Mouse (Mus musculus) heart, adult 18-20 months (tissue): ENCODE data around the gene Cnp. TPM values are rescaled to one million over a fixed set of nuclear protein-coding genes. Genes with fewer than 3 reads are reported as not detected.

Source experiments
- DNase-seq, 2 experiments: peaks; one replicate each; pipeline ENCODE4 v3.0.0; 2021 to 2022; ENCODE audit warnings: mixed read lengths in 1 of 2
- total RNA-seq, 2 experiments: library from RNA; stranded (reverse); gene quantifications; 2 replicates each; pipeline ENCODE4 v1.2.3; 2021

Gene Cnp
- total RNA-seq, 2 experiments from 2014 or later = 6.1 to 7.7 TPM

- no peak for DNase-seq
Measured at GRCm38 (mm10) chr11:100619982-100620381, 45.3 kb downstream of the Cnp start, which contains the start of gene Dnajc7. TSS of gene Dnajc7 (minus strand) at chr11:100620168.

- DNase-seq = peak; percentile 97
Measured at GRCm38 (mm10) chr11:100622714-100623113, 48.0 kb downstream of the Cnp start.

DNA sequence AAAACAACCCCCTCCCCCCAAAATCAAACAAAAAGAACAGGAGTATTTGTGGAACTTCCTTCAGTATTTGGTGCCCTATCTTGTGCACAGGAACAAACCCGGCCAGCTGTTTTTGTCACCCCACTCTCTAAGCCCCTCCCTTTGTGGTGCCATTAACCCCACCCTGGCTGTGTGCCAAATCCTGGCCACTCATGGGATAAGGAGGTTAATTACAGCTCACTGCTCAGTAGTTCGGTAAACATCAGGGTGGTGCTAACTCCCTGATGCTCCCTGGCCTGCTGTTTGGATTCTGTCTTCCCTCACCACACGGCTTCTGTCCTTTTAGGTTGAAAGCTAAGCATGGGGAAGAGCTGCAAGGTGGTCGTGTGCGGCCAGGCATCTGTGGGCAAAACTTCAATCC, 49.2 kb downstream of the Cnp start:
- peak in 1 of 2 experiments; percentile 42 for DNase-seq

DNA sequence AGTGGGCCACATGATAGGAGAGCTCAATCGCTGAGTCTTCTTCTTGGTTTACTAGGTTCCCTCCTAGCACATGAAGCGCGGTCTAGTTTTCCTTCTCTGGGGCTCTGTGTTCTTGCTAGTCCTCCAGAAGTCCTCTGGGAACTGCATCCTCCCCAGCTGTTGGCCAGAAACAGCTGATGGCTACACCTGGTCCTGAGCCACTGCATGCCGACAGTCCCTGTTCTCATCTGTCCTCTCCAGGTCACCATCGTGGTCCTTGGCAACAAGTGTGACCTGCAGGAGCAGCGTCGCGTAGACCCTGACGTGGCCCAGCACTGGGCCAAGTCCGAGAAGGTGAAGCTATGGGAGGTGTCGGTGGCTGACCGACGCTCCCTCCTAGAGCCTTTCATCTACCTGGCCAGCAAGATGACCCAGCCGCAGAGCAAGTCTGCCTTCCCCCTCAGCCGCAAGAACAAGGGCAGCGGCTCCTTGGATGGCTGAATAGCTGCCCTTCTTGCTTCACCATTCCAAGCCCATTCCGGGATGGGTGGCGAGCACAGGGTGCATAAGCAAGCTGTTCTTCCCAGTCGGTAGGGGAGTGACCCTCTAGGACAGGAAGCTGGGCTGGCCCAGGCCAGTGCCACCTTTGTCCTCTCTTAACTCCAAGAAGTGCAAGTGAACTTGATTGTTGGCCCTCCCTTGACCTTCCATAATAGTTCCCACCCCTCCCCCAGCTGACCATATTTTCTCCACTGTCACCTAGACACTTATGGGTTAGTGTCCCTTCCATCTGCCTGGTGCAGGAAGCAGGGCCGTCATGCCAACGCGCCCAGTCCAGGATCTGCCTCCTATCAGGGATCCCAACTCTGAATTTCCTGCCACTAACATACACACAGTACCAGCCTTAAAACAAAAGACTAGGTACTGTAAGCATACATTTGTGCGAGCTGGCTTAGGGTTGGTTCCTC, 51.3 kb downstream of the Cnp start:
- no peak for DNase-seq

DNA sequence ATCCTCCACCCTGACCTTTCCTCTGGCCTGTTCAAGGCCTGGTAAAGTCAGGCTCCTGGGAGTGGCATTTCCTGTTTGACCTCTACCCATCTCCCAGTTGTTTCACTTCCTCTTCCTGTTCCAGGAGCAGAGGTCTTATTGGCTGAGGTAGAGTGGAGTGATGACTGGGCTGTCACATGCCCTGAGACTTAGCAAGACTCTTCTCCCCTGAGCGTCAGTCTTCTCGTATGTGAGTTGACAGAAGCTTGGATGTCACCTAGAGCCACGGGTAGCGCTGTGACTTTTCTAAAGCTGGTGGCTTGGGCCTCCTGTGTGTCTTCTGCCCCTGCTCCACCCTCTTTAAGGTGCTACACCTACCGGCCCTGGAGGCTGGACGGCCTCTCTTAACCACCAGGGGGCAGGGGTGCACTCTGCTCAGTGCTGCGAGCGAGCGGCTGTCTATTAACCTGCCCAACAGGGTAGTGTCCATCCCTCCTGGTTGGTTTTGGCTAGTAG, 52.0 kb downstream of the Cnp start:
- peak; percentile 68 to 86 for DNase-seq

- DNase-seq = no peak
Measured at GRCm38 (mm10) chr11:100628056-100628455, 53.4 kb downstream of the Cnp start.

DNA sequence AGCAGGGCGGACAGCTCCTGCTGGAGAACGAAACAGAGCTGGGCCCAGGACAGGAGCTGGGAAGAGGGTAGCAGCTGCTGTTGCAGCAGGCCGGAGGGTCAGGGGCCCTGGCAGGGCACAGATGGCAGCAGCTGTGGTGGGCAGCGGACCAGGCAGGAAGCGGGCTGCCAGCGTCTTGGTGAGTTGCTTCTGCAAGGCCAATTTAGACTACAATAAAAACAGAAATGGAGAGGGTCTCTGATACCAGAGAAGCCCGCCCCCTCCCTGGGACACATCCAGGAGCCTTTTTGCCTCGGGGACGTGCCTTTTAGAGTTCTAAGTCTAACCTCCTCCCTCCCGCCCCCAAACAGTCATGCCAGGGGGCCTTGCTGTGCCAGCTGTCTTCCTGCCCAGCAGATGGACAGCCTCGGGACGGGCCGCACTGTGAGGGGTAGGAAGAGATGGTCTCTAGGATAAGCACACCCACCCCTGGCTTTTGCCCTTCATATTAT, 54.2 kb downstream of the Cnp start:
- DNase-seq = no peak

DNA sequence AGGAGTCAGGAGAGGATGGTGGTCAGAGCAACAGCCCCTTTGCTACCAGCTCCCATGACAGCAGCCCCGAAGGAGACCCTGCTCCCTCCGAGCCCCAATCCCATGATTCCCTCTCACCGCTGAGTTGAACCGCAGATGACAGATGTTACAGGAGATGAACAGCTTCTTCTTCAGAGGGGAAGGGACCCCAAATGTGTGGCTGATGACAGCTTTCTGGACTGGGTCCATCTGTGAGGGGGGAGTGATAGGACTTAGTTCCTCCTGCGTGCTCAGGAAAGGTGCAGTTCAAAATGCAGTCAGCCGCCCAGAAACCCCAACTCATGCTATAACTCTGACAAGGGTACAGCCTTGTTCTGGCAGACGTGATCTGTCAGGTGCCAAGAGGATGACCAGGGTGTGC, 59.8 kb downstream of the Cnp start:
- no peak for DNase-seq

GRCm38 (mm10) chr11:100640159-100640906, 65.6 kb downstream of the Cnp start:
- DNase-seq = peak in 1 of 2 experiments; percentile 26

Other genes with a start within 250 kb of the Cnp start
- gene Gast, start 240.5 kb upstream of the Cnp start, total RNA-seq = not detected
- gene Hap1, start 218.8 kb upstream of the Cnp start, total RNA-seq = 1 to 10 TPM; 1.8 to 1.9 TPM
- gene Jup, start 177.1 kb upstream of the Cnp start, total RNA-seq = 100 to 1,000 TPM; 208 to 239 TPM
- 10 to 100 TPM; 13.2 to 15.2 TPM for gene P3h4, start 160.1 kb upstream of the Cnp start, total RNA-seq
- 1 to 10 TPM; 7.2 to 7.4 TPM for gene Fkbp10, start 159.2 kb upstream of the Cnp start, total RNA-seq
- 10 to 100 TPM; 17.9 to 24.7 TPM for gene Nt5c3b, start 133.1 kb upstream of the Cnp start, total RNA-seq
- gene Klhl10, start 133.0 kb upstream of the Cnp start, total RNA-seq = under 1 TPM; 0.60 to 0.95 TPM
- 1 to 10 TPM; 7.2 to 7.7 TPM for gene Klhl11, start 102.2 kb upstream of the Cnp start, total RNA-seq
- 10 to 100 TPM; 35.6 to 80.9 TPM for gene Acly, start 46.9 kb upstream of the Cnp start, total RNA-seq
- gene Ttc25, start 29.3 kb upstream of the Cnp start, total RNA-seq = under 1 TPM; 0.17 to 0.46 TPM
- gene Nkiras2, start 44.3 kb downstream of the Cnp start, total RNA-seq = 10 to 100 TPM; 48.6 to 50.6 TPM
- 100 to 1,000 TPM; 126 to 128 TPM for gene Dnajc7, start 45.3 kb downstream of the Cnp start, total RNA-seq
- gene Zfp385c, start 117.6 kb downstream of the Cnp start, total RNA-seq = under 1 TPM; 0.12 to 0.44 TPM
- gene Dhx58, start 129.4 kb downstream of the Cnp start, total RNA-seq = 1 to 10 TPM in 1 of 2 experiments, under 1 TPM in 1; 0.60 to 1.0 TPM
- gene Kat2a, start 137.6 kb downstream of the Cnp start, total RNA-seq = 10 to 100 TPM; 12.2 to 14.7 TPM
- not detected for gene Hspb9, start 138.9 kb downstream of the Cnp start, total RNA-seq
- gene Rab5c, start 163.3 kb downstream of the Cnp start, total RNA-seq = 10 to 100 TPM; 53.9 to 59.8 TPM
- not detected for gene Kcnh4, start 185.0 kb downstream of the Cnp start, total RNA-seq
- not detected for gene Hcrt, start 188.0 kb downstream of the Cnp start, total RNA-seq
- 10 to 100 TPM in 1 of 2 experiments, 1 to 10 TPM in 1; 9.8 to 13.4 TPM for gene Ghdc, start 196.1 kb downstream of the Cnp start, total RNA-seq